Mouse (Mus musculus) heart, postnatal 0 days (tissue): ENCODE measurements around the gene Pcyt1a.

ENCODE experiments used
- CTCF ChIP-seq: IDR thresholded peaks from 2 replicates; pipeline ENCODE4 v1.5.1; 2016; ENCODE audit warnings: antibody characterized with exemption, control low read depth, low read depth
- EP300 ChIP-seq: IDR thresholded peaks from 2 replicates; pipeline ENCODE4 v1.6.1; 2016; ENCODE audit warnings: antibody characterized with exemption, low read depth

GRCm38 (mm10) chr16:32463426-32463825, 32.7 kb downstream of the Pcyt1a start:
- no peak for TF ChIP-seq CTCF
- no peak for TF ChIP-seq EP300
